Mouse (Mus musculus) spleen, adult 12 weeks (tissue): ENCODE results near the gene Dhrs3.

ENCODE experiments used
- DNase-seq: peaks from one replicate; pipeline ENCODE4 v3.0.0; 2022; ENCODE audit warnings: low spot score

Gene Dhrs3

GRCm38 (mm10) chr4:144898036-144898649 is 5.5 kb downstream of the Dhrs3 start:
- DNase-seq: no peak

- DNase-seq: no peak
Observed at GRCm38 (mm10) chr4:144898737-144899136, 6.1 kb downstream of the Dhrs3 start.

- no peak for DNase-seq
Observed at GRCm38 (mm10) chr4:144901561-144902111, 9.0 kb downstream of the Dhrs3 start.

- no peak for DNase-seq
Observed at GRCm38 (mm10) chr4:144903088-144903487, 10.5 kb downstream of the Dhrs3 start.

- DNase-seq: no peak
Observed at GRCm38 (mm10) chr4:144903932-144904331, 11.3 kb downstream of the Dhrs3 start.

GRCm38 (mm10) chr4:144905128-144905527 is 12.5 kb downstream of the Dhrs3 start:
- no peak for DNase-seq

GRCm38 (mm10) chr4:144906001-144906889 is 13.6 kb downstream of the Dhrs3 start:
- DNase-seq: no peak

GRCm38 (mm10) chr4:144906978-144907703 is 14.5 kb downstream of the Dhrs3 start:
- DNase-seq: no peak

GRCm38 (mm10) chr4:144908825-144909224 is 16.2 kb downstream of the Dhrs3 start:
- DNase-seq: no peak

GRCm38 (mm10) chr4:144910281-144910680 is 17.7 kb downstream of the Dhrs3 start:
- DNase-seq: no peak

GRCm38 (mm10) chr4:144913298-144914152 is 20.9 kb downstream of the Dhrs3 start:
- DNase-seq: no peak

- DNase-seq: no peak
Observed at GRCm38 (mm10) chr4:144916520-144916919, 23.9 kb downstream of the Dhrs3 start.

- DNase-seq: no peak
Observed at GRCm38 (mm10) chr4:144917101-144917500, 24.5 kb downstream of the Dhrs3 start.

GRCm38 (mm10) chr4:144918501-144918900 is 25.9 kb downstream of the Dhrs3 start:
- no peak for DNase-seq

GRCm38 (mm10) chr4:144928693-144929436 is 36.2 kb downstream of the Dhrs3 start:
- no peak for DNase-seq

- DNase-seq: no peak
Observed at GRCm38 (mm10) chr4:144929811-144930221, 37.2 kb downstream of the Dhrs3 start.

- no peak for DNase-seq
Observed at GRCm38 (mm10) chr4:144930366-144930765, 37.7 kb downstream of the Dhrs3 start.

GRCm38 (mm10) chr4:144931167-144931566 is 38.5 kb downstream of the Dhrs3 start:
- no peak for DNase-seq

GRCm38 (mm10) chr4:144934501-144934900 is 41.9 kb downstream of the Dhrs3 start:
- DNase-seq: no peak

GRCm38 (mm10) chr4:144936563-144937154 is 44.0 kb downstream of the Dhrs3 start:
- no peak for DNase-seq
